Mouse (Mus musculus): ENCODE data around the gene Wnt4. TPM values are rescaled to one million over a fixed set of nuclear protein-coding genes. Genes with fewer than 3 reads are reported as not detected.

Wnt4 gene
- polyA plus RNA-seq, 2 experiments: 0.09 to 0.25 TPM

DNA sequence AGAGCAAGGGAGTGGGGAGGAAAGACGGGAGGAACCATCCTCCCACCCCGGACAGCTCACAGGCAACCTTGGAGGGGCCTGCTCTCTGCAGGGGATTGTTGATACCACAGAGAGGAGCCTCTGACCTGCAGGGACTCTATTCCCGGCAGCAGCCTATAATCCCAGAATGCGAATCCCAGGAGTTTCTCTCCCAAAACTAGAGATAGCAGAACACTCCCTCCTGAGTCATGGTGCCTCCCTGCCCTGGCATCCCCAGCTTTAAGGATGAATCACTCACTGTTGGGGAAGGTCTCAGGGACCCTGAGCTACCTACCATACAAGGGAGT is 6.1 kb downstream of the Wnt4 start:
- Histone ChIP-seq H3K4me2 (ENCODE audit: low read depth) (no peak overlapping the region), H3K36me3 (replicated peaks; ENCODE audit: control insufficient read depth, insufficient read depth, low read depth) (no peaks in the 10 kb centered on the region), H3K9ac (replicated peaks) (no peak overlapping the region), H3K27me3 (ENCODE audit: control insufficient read depth, insufficient read depth, low read length) (peaks cover 27% of the 10 kb centered on the region), H3K4me3 (ENCODE audit: insufficient read depth in 1 of 2, low read depth in 2 of 2, low read length in 2 of 2) (no peak overlapping the region), H3K27ac (no peak overlapping the region), H3K4me1 (replicated peaks; ENCODE audit: control insufficient read depth in 2 of 2, insufficient read depth in 2 of 2, low read length in 1 of 2) (no peaks in the 10 kb centered on the region), H3K9me3 (ENCODE audit: control insufficient read depth, low read length) (no peaks in the 10 kb centered on the region)
- 20% methylated on average over 4 of the region's 4 CpGs for WGBS (ENCODE audit: insufficient replicate concordance)
- no peak for DNase-seq (ENCODE audit: low read depth in 3 of 3, low spot score in 3 of 3)
- no peak for ATAC-seq (ENCODE audit: insufficient read depth)
- TF ChIP-seq EP300 (IDR thresholded peaks at IDR 0.05; ENCODE audit: low read depth) (no peak), CTCF (IDR thresholded peaks at IDR 0.05; ENCODE audit: low read depth) (no peak)

- TF ChIP-seq CTCF (IDR thresholded peaks at IDR 0.05; ENCODE audit: low read depth): no peak
- TF ChIP-seq EP300 (IDR thresholded peaks at IDR 0.05; ENCODE audit: low read depth): no peak
- Histone ChIP-seq H3K9ac (replicated peaks) (no peak overlapping the region), H3K27me3 (ENCODE audit: control insufficient read depth, insufficient read depth, low read length) (peaks cover 10% of the 10 kb centered on the region), H3K36me3 (replicated peaks; ENCODE audit: control insufficient read depth, insufficient read depth, low read depth) (no peaks in the 10 kb centered on the region), H3K4me3 (ENCODE audit: insufficient read depth in 1 of 2, low read depth in 2 of 2, low read length in 2 of 2) (no peak overlapping the region), H3K27ac (no peak overlapping the region), H3K4me1 (replicated peaks; ENCODE audit: control insufficient read depth in 2 of 2, insufficient read depth in 2 of 2, low read length in 1 of 2) (no peaks in the 10 kb centered on the region), H3K4me2 (ENCODE audit: low read depth) (no peak overlapping the region), H3K9me3 (ENCODE audit: control insufficient read depth, low read length) (no peaks in the 10 kb centered on the region)
- ATAC-seq (ENCODE audit: insufficient read depth) (no peak), DNase-seq (ENCODE audit: low read depth in 3 of 3, low spot score in 3 of 3) (no peak)
- 65% methylated on average over 15 of the region's 15 CpGs for WGBS (ENCODE audit: insufficient replicate concordance)
These were observed 8.8 kb downstream of the Wnt4 start for GRCm38 (mm10) chr4:137285876-137286661.

GRCm38 (mm10) chr4:137286662-137286953 is 9.3 kb downstream of the Wnt4 start:
- Histone ChIP-seq H3K4me1 (replicated peaks; ENCODE audit: control insufficient read depth in 2 of 2, insufficient read depth in 2 of 2, low read length in 1 of 2) (no peaks in the 10 kb centered on the region), H3K36me3 (replicated peaks; ENCODE audit: control insufficient read depth, insufficient read depth, low read depth) (no peaks in the 10 kb centered on the region), H3K9ac (replicated peaks) (no peak overlapping the region), H3K27me3 (ENCODE audit: control insufficient read depth, insufficient read depth, low read length) (peaks cover 9% of the 10 kb centered on the region), H3K9me3 (ENCODE audit: control insufficient read depth, low read length) (no peaks in the 10 kb centered on the region), H3K4me3 (ENCODE audit: insufficient read depth in 1 of 2, low read depth in 2 of 2, low read length in 2 of 2) (no peak overlapping the region), H3K4me2 (ENCODE audit: low read depth) (no peak overlapping the region), H3K27ac (no peak overlapping the region)
- 56% methylated on average over 8 of the region's 8 CpGs for WGBS (ENCODE audit: insufficient replicate concordance)
- DNase-seq (ENCODE audit: low read depth in 3 of 3, low spot score in 3 of 3) (no peak), ATAC-seq (ENCODE audit: insufficient read depth) (no peak)
- TF ChIP-seq EP300 (IDR thresholded peaks at IDR 0.05; ENCODE audit: low read depth) (no peak), CTCF (IDR thresholded peaks at IDR 0.05; ENCODE audit: low read depth) (no peak)

DNA sequence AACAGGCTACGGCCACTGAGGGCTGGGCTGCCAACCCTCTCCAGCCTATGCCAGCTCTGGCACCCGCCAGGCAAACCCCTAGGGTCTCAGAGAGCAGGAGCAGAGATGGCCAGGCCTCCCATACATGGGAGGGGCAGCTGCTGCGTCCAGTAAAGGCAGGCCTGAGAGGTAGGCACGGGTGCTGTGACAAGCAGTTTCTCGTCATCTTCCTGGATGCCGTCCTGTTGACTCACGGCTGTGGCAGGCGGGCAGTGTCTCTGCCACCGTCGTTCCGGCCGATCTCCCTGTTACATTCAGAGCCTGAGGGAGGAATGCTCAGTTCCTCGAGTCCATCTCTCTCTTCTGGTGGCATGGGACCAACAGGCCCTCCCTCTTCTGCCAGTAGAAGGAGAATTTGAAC is 9.9 kb downstream of the Wnt4 start:
- H3K9ac ChIP-seq (replicated peaks): no peak overlapping the region
- H3K4me3 ChIP-seq (ENCODE audit: insufficient read depth in 1 of 2, low read depth in 2 of 2, low read length in 2 of 2): no peak overlapping the region
- H3K9me3 ChIP-seq (ENCODE audit: control insufficient read depth, low read length): no peaks in the 10 kb centered on the region
- H3K4me2 ChIP-seq (ENCODE audit: low read depth): no peak overlapping the region
- H3K27ac ChIP-seq: no peak overlapping the region
- 69% methylated on average over 13 of the region's 13 CpGs for WGBS (ENCODE audit: insufficient replicate concordance)
- peaks cover 7% of the 10 kb centered on the region for H3K27me3 ChIP-seq (ENCODE audit: control insufficient read depth, insufficient read depth, low read length)
- no peaks in the 10 kb centered on the region for H3K4me1 ChIP-seq (replicated peaks; ENCODE audit: control insufficient read depth in 2 of 2, insufficient read depth in 2 of 2, low read length in 1 of 2)
- DNase-seq (ENCODE audit: low read depth in 3 of 3, low spot score in 3 of 3) (no peak), ATAC-seq (ENCODE audit: insufficient read depth) (no peak)
- no peaks in the 10 kb centered on the region for H3K36me3 ChIP-seq (replicated peaks; ENCODE audit: control insufficient read depth, insufficient read depth, low read depth)
- TF ChIP-seq EP300 (IDR thresholded peaks at IDR 0.05; ENCODE audit: low read depth) (no peak), CTCF (IDR thresholded peaks at IDR 0.05; ENCODE audit: low read depth) (no peak)

GRCm38 (mm10) chr4:137287818-137288217 is 10.5 kb downstream of the Wnt4 start:
- peaks cover 2% of the 10 kb centered on the region; the same call in 1 of the 2 replicates for H3K27me3 ChIP-seq (ENCODE audit: control insufficient read depth, insufficient read depth, low read length)
- no peaks in the 10 kb centered on the region for H3K9me3 ChIP-seq (ENCODE audit: control insufficient read depth, low read length)
- WGBS (ENCODE audit: insufficient replicate concordance): 2% methylated on average over 4 of the region's 4 CpGs
- DNase-seq (ENCODE audit: low read depth in 3 of 3, low spot score in 3 of 3) (no peak), ATAC-seq (ENCODE audit: insufficient read depth) (no peak)
- no peak overlapping the region for H3K9ac ChIP-seq (replicated peaks)
- H3K4me2 ChIP-seq (ENCODE audit: low read depth): no peak overlapping the region
- no peak overlapping the region for H3K27ac ChIP-seq
- H3K36me3 ChIP-seq (replicated peaks; ENCODE audit: control insufficient read depth, insufficient read depth, low read depth): no peaks in the 10 kb centered on the region
- H3K4me3 ChIP-seq (ENCODE audit: insufficient read depth in 1 of 2, low read depth in 2 of 2, low read length in 2 of 2): no peak overlapping the region
- TF ChIP-seq CTCF (IDR thresholded peaks at IDR 0.05; ENCODE audit: low read depth) (peak; percentile 89), EP300 (IDR thresholded peaks at IDR 0.05; ENCODE audit: low read depth) (no peak)
- H3K4me1 ChIP-seq (replicated peaks; ENCODE audit: control insufficient read depth in 2 of 2, insufficient read depth in 2 of 2, low read length in 1 of 2): no peaks in the 10 kb centered on the region
